Mouse (Mus musculus) bone marrow macrophage, adult 2 months (primary cell): ENCODE measurements at regions not wholly inside any gene's neighbourhood (a gene's known extent, or its start where the extent isn't known, plus 50 kb on each side); places are given as distances from the start of the nearest gene placed in this dataset.

Source experiments
- H3K27ac ChIP-seq: 2 replicates; pipeline ENCODE4 v1.5.1; 2012; ENCODE audit warnings: low read depth, low read length; ENCODE audit not compliant: insufficient read depth
- H3K4me1 ChIP-seq: 2 replicates; pipeline ENCODE4 v1.6.1; 2012; ENCODE audit warnings: low read length; ENCODE audit not compliant: control insufficient read depth, insufficient read depth
- H3K4me3 ChIP-seq: 2 replicates; pipeline ENCODE4 v1.5.1; 2012; ENCODE audit warnings: mild to moderate bottlenecking, low read length, moderate library complexity; ENCODE audit not compliant: insufficient read depth
- CTCF ChIP-seq: IDR thresholded peaks from 2 replicates; pipeline ENCODE4 v1.5.1; 2012; ENCODE audit warnings: low read depth, mild to moderate bottlenecking, low read length, moderate library complexity
- POLR2A ChIP-seq: IDR thresholded peaks from 2 replicates; pipeline ENCODE4 v1.6.1; 2012; ENCODE audit warnings: mild to moderate bottlenecking, low read depth, low read length, borderline replicate concordance

- no peak for TF ChIP-seq POLR2A
- no peak overlapping the region for H3K27ac ChIP-seq
- H3K4me3 ChIP-seq: no peak overlapping the region
- peaks cover 8% of the 10 kb centered on the region for H3K4me1 ChIP-seq
Observed at GRCm38 (mm10) chr2:101172806-101173205, 451.7 kb upstream of the Rag2 start.

- Histone ChIP-seq H3K27ac (0 out of 2 replicates have a peak overlapping the region, but pooled peaks have one; percentile 20), H3K4me1 (peaks cover 9% of the 10 kb centered on the region), H3K4me3 (no peak overlapping the region)
- no peak for TF ChIP-seq CTCF
- no peak for TF ChIP-seq POLR2A
Observed at GRCm38 (mm10) chr2:101175124-101175523, 449.4 kb upstream of the Rag2 start.

GRCm38 (mm10) chr2:101206637-101207036, 417.9 kb upstream of the Rag2 start:
- Histone ChIP-seq H3K4me1 (no peaks in the 10 kb centered on the region), H3K4me3 (no peak overlapping the region), H3K27ac (no peak overlapping the region)
- TF ChIP-seq POLR2A: no peak
- no peak for TF ChIP-seq CTCF

- Histone ChIP-seq H3K4me1 (no peaks in the 10 kb centered on the region), H3K27ac (no peak overlapping the region), H3K4me3 (no peak overlapping the region)
- TF ChIP-seq CTCF (no peak), POLR2A (no peak)
Observed at GRCm38 (mm10) chr2:101209136-101209535, 415.4 kb upstream of the Rag2 start.

- no peak overlapping the region for H3K27ac ChIP-seq
- TF ChIP-seq CTCF: no peak
- TF ChIP-seq POLR2A: no peak
- no peaks in the 10 kb centered on the region for H3K4me1 ChIP-seq
- no peak overlapping the region for H3K4me3 ChIP-seq
Observed at GRCm38 (mm10) chr2:101220759-101221158, 403.8 kb upstream of the Rag2 start.

- Histone ChIP-seq H3K4me1 (no peaks in the 10 kb centered on the region), H3K27ac (no peak overlapping the region), H3K4me3 (no peak overlapping the region)
- TF ChIP-seq POLR2A (no peak), CTCF (no peak)
Observed at GRCm38 (mm10) chr2:101242983-101243382, 381.5 kb upstream of the Rag2 start.

GRCm38 (mm10) chr2:101247133-101247532, 377.4 kb upstream of the Rag2 start:
- TF ChIP-seq CTCF (no peak), POLR2A (no peak)
- no peak overlapping the region for H3K4me3 ChIP-seq
- H3K27ac ChIP-seq: no peak overlapping the region
- H3K4me1 ChIP-seq: no peaks in the 10 kb centered on the region

GRCm38 (mm10) chr2:101252228-101252627, 372.3 kb upstream of the Rag2 start:
- Histone ChIP-seq H3K4me1 (no peaks in the 10 kb centered on the region), H3K27ac (no peak overlapping the region), H3K4me3 (no peak overlapping the region)
- TF ChIP-seq CTCF (no peak), POLR2A (no peak)

GRCm38 (mm10) chr2:101256464-101256863, 368.1 kb upstream of the Rag2 start:
- H3K4me1 ChIP-seq: no peaks in the 10 kb centered on the region
- no peak for TF ChIP-seq CTCF
- no peak for TF ChIP-seq POLR2A

GRCm38 (mm10) chr2:101263934-101264333, 360.6 kb upstream of the Rag2 start:
- H3K4me3 ChIP-seq: no peak overlapping the region
- no peaks in the 10 kb centered on the region for H3K4me1 ChIP-seq
- no peak for TF ChIP-seq POLR2A
- no peak for TF ChIP-seq CTCF
- H3K27ac ChIP-seq: no peak overlapping the region

More at GRCm38 (mm10) chr2:101256464-101256863, 368.1 kb upstream of the Rag2 start:
- H3K4me3 ChIP-seq: no peak overlapping the region
- no peak overlapping the region for H3K27ac ChIP-seq
